Mouse (Mus musculus) thymus, adult 2 months (tissue): Measurements from ENCODE around the gene Tprgl.

ENCODE experiments used
- CTCF ChIP-seq: fragments of 200-500 bp; IDR thresholded peaks from 2 replicates; pipeline ENCODE4 v1.5.1; 2012; ENCODE audit warnings: mild to moderate bottlenecking, control low read depth, low read length, moderate library complexity, borderline replicate concordance; ENCODE audit not compliant: control insufficient read depth, poor library complexity, insufficient read depth; ENCODE audit errors: extremely low read depth
- POLR2A ChIP-seq: fragments of 200-500 bp; IDR thresholded peaks from 2 replicates; pipeline ENCODE4 v1.6.1; 2012; ENCODE audit warnings: mild to moderate bottlenecking, low read length, control low read depth, moderate library complexity; ENCODE audit not compliant: control insufficient read depth, poor library complexity, insufficient read depth; ENCODE audit errors: extremely low read depth

- no peak for TF ChIP-seq POLR2A
- TF ChIP-seq CTCF = no peak
These were observed 11.6 kb upstream of the Tprgl start for GRCm38 (mm10) chr4:154171931-154172604.
